Mouse (Mus musculus) stomach, embryonic 14.5 days (tissue): Measurements from ENCODE around the gene Dgkb. TPM values are rescaled to one million over a fixed set of nuclear protein-coding genes. Genes with fewer than 3 reads are reported as not detected.

Experiments used
- ATAC-seq: fragments of 200-750 bp; cut with Nextera tagmentation; 2 replicates; pipeline ENCODE4 v1.8.0; 2017; ENCODE audit warnings: low read depth, moderate TSS enrichment; ENCODE audit not compliant: insufficient number of reproducible peaks, insufficient read depth, low FRiP score
- H3K27ac ChIP-seq: fragments of 300-500 bp; sonication (generic); 2 replicates; pipeline ENCODE4 v1.5.1; 2014; ENCODE audit warnings: mild to moderate bottlenecking, low read length, moderate library complexity, mixed read lengths
- H3K27me3 ChIP-seq: fragments of 300-500 bp; sonication (generic); 2 replicates; pipeline ENCODE4 v1.6.1; 2014; ENCODE audit warnings: low read length, control low read depth, mixed read lengths; ENCODE audit not compliant: control insufficient read depth, insufficient read depth
- H3K36me3 ChIP-seq: fragments of 300-500 bp; sonication (generic); 2 replicates; pipeline ENCODE4 v1.6.1; 2014; ENCODE audit warnings: mild to moderate bottlenecking, control low read depth, low read length, moderate library complexity, mixed read lengths; ENCODE audit not compliant: control insufficient read depth, insufficient read depth
- H3K4me1 ChIP-seq: fragments of 300-500 bp; sonication (generic); 2 replicates; pipeline ENCODE4 v1.6.1; 2014; ENCODE audit warnings: low read length, control low read depth, mixed read lengths; ENCODE audit not compliant: control insufficient read depth, insufficient read depth
- H3K4me2 ChIP-seq: fragments of 300-500 bp; sonication (generic); replicated peaks from 2 replicates; pipeline ENCODE4 v1.6.1; 2014; ENCODE audit warnings: low read depth, low read length, control low read depth
- H3K4me3 ChIP-seq: fragments of 300-500 bp; sonication (generic); 2 replicates; pipeline ENCODE4 v1.5.1; 2014; ENCODE audit warnings: low read depth, low read length, control low read depth
- H3K9ac ChIP-seq: fragments of 300-500 bp; sonication (generic); replicated peaks from 2 replicates; pipeline ENCODE4 v1.6.1; 2014; ENCODE audit warnings: low read depth, mild to moderate bottlenecking, control low read depth, low read length, moderate library complexity, mixed read lengths
- H3K9me3 ChIP-seq: fragments of 300-500 bp; sonication (generic); 2 replicates; pipeline ENCODE4 v1.6.1; 2016; ENCODE audit warnings: low read depth, low read length, control low read depth; ENCODE audit not compliant: control insufficient read depth
- WGBS: fragments of 180-500 bp; shearing (Covaris S2); extraction: QIAGEN DNeasy Blood & Tissue Kit; methylation state at CpG from one replicate; pipeline ENCODE4 v1.1.7; 2014; 5-methylcytosine and 5-hydroxymethylcytosine counted together
- polyA plus RNA-seq: library from polyadenylated mRNA; unstranded; fragments of >200 nt; fragmentation: Nextera tagmentation; extraction: Ambion mirVana; gene quantifications from 2 replicates; pipeline ENCODE4 v1.2.1, GENCODE M21; 2014

The Dgkb gene
- polyA plus RNA-seq, 1 experiment from 2014 or later = 1.6 TPM

DNA sequence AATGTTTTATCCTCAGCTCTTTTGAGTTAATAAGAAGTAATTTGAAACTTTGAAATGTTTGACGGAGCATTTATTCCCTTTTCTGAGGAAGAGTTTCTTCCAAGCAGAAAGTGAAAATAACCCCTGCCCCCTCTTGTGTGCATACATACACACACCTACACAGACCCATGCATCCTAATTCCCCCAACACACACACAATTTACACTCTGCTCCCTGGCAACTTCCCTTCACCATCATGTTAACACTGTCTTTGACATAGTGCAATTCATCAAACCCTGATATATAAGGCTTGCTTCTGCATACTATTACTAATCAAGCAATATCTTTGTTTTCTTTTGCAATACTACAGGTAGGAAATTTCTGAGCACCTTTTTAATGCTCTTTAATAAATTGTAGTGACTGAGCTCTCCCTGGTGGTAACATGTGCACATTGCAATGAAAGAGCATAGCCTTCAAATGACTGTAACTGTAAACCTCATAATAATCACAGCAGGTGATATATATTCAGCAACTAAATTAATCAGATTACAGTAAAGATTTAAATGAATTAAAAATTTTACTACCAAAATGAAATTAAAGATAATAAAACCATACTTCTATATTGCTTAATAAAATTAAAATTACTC is 297.6 kb downstream of the Dgkb start:
- H3K4me1 ChIP-seq = no peaks in the 10 kb centered on the region
- no peak overlapping the region for H3K4me2 ChIP-seq
- no peak overlapping the region for H3K4me3 ChIP-seq
- H3K9ac ChIP-seq = no peak overlapping the region
- no peaks in the 10 kb centered on the region for H3K36me3 ChIP-seq
- H3K27me3 ChIP-seq = no peaks in the 10 kb centered on the region
- no peak for ATAC-seq
- no peaks in the 10 kb centered on the region for H3K9me3 ChIP-seq
- H3K27ac ChIP-seq = no peak overlapping the region
- WGBS = 65% methylated on average over 1 of the region's 1 CpGs

DNA sequence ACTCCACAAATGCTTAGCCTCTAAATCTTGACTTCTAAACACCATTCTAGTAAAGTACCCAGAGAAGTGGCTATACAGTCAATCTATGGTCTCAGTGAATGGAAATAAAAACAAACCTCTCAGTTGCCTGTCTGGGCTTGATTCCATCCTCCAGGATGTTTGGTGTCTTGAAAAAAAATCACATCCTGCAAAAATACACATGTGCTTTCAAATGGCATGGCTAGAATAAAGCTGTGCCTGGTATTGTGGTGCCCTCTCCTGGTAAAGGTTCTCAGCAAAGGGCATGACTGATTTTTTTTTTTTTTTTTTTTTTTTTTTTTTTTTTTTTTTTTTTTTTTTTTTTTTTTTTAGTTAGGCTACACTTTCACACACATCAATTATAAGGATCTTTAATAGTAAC is 306.0 kb downstream of the Dgkb start:
- H3K27ac ChIP-seq = no peak overlapping the region
- ATAC-seq = no peak
- H3K4me1 ChIP-seq = no peaks in the 10 kb centered on the region
- no peaks in the 10 kb centered on the region for H3K36me3 ChIP-seq
- H3K9ac ChIP-seq = no peak overlapping the region
- H3K9me3 ChIP-seq = no peaks in the 10 kb centered on the region
- H3K4me3 ChIP-seq = no peak overlapping the region
- H3K27me3 ChIP-seq = no peaks in the 10 kb centered on the region
- H3K4me2 ChIP-seq = no peak overlapping the region

DNA sequence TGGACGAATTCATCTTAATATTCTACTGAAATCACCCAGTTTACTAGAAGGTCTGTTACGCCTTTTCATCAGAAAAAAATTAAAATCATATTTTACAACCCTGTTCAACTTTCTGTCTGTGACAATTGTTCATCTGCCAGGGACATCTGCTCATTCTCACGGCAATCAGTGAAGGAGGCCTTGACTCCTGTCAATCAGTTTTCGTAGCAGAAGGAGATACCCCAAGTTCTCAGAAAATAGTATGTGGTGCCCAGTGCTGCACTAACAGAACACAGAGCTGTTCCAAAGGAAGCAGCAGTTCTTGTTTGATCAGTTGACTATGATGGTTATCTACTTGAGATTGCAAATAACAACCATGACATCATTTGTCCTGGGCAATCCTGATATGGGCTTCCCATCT is 307.8 kb downstream of the Dgkb start:
- whole genome bisulfite sequencing = 80% methylated on average over 4 of the region's 4 CpGs
- Histone ChIP-seq H3K27ac (no peak overlapping the region), H3K27me3 (no peaks in the 10 kb centered on the region), H3K4me1 (no peaks in the 10 kb centered on the region), H3K4me2 (no peak overlapping the region), H3K36me3 (no peaks in the 10 kb centered on the region), H3K4me3 (no peak overlapping the region), H3K9me3 (no peaks in the 10 kb centered on the region), H3K9ac (no peak overlapping the region)
- ATAC-seq = no peak

GRCm38 (mm10) chr12:38130209-38130915 is 312.8 kb downstream of the Dgkb start:
- Histone ChIP-seq H3K4me1 (no peaks in the 10 kb centered on the region), H3K4me3 (no peak overlapping the region), H3K9ac (no peak overlapping the region), H3K36me3 (no peaks in the 10 kb centered on the region), H3K9me3 (no peaks in the 10 kb centered on the region), H3K27me3 (no peaks in the 10 kb centered on the region), H3K4me2 (no peak overlapping the region), H3K27ac (no peak overlapping the region)
- ATAC-seq = no peak
- WGBS = 60% methylated on average over 9 of the region's 9 CpGs

DNA sequence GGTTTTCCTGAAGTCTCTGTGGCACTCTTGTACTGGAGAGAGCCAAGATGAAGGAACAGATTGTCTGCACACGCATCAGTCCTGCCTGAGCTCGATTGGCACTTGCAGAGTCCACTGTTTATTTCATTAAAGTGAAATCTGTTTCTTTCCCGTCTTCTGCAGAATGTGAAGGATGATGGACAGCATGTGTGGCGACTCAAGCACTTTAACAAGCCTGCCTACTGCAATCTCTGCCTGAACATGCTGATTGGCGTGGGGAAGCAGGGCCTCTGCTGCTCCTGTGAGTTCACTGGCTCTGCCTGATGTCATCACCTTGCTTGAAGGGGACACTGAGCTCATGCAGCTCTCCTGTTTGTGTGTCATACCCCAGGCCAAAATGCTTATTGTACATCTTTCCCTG is 318.9 kb downstream of the Dgkb start:
- WGBS = 42% methylated on average over 5 of the region's 5 CpGs
- H3K27me3 ChIP-seq = no peaks in the 10 kb centered on the region
- H3K9ac ChIP-seq = no peak overlapping the region
- no peaks in the 10 kb centered on the region for H3K36me3 ChIP-seq
- H3K4me3 ChIP-seq = no peak overlapping the region
- H3K9me3 ChIP-seq = no peaks in the 10 kb centered on the region
- H3K4me2 ChIP-seq = no peak overlapping the region
- no peaks in the 10 kb centered on the region for H3K4me1 ChIP-seq
- H3K27ac ChIP-seq = no peak overlapping the region
- ATAC-seq = no peak

DNA sequence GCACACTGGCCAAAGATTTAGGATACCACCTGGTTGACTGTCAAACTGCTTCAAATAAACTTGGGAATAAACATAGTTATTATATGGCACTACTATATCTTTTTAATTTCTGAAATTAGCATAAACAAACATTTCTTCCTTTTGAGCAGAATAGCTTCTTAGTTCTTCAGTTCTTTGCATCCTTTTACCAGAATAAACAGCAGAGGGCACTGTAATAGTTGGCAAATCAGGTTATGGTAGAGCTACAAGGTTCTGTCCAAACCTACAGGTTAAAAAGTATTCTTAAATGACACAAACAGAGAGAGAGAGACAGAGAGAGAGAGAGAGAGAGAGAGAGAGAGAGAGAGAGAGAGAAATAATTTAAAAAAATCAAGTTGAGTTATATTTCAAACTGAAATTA is 322.5 kb downstream of the Dgkb start:
- no peak for ATAC-seq
- Histone ChIP-seq H3K9me3 (no peaks in the 10 kb centered on the region), H3K27me3 (no peaks in the 10 kb centered on the region)

DNA sequence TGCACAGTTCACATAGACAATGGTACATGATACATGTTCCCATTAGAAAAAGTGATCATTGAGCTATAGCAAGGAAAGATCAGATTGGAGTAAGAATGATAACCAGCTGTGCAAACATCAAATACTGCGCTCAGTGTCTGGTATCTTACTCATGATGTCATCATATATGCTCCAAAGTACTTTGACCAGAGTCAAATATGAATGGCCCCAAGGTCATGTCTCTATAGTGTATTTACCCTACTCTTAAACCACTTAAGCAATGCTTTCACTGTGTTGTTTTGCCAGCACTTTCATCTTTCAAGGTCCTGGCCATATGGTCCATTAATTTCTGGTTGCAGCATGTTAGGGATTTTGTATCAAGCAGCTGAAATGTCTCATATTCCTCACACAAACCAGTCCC is 415.1 kb downstream of the Dgkb start:
- WGBS = 55% methylated on average over 1 of the region's 1 CpGs
- no peaks in the 10 kb centered on the region for H3K36me3 ChIP-seq
- peak; percentile 76; the same call in 1 of the 2 replicates for ATAC-seq

More for the DNA sequence above, 322.5 kb downstream of the Dgkb start:
- Histone ChIP-seq H3K4me1 (no peaks in the 10 kb centered on the region), H3K4me3 (no peak overlapping the region), H3K36me3 (no peaks in the 10 kb centered on the region), H3K9ac (no peak overlapping the region), H3K4me2 (no peak overlapping the region), H3K27ac (no peak overlapping the region)

GRCm38 (mm10) chr12:38268856-38269255 is 451.3 kb downstream of the Dgkb start:
- Histone ChIP-seq H3K9me3 (no peaks in the 10 kb centered on the region), H3K27me3 (no peaks in the 10 kb centered on the region), H3K9ac (no peak overlapping the region), H3K36me3 (no peaks in the 10 kb centered on the region), H3K4me1 (no peaks in the 10 kb centered on the region), H3K27ac (no peak overlapping the region), H3K4me3 (no peak overlapping the region), H3K4me2 (no peak overlapping the region)
- ATAC-seq = no peak

More for the DNA sequence above, 415.1 kb downstream of the Dgkb start:
- no peak overlapping the region for H3K4me3 ChIP-seq
- no peak overlapping the region for H3K4me2 ChIP-seq
- no peaks in the 10 kb centered on the region for H3K27me3 ChIP-seq
- no peaks in the 10 kb centered on the region for H3K9me3 ChIP-seq
- no peaks in the 10 kb centered on the region for H3K4me1 ChIP-seq
- H3K27ac ChIP-seq = no peak overlapping the region
- H3K9ac ChIP-seq = no peak overlapping the region

- WGBS = 92% methylated on average over 1 of the region's 1 CpGs
- H3K27me3 ChIP-seq = no peaks in the 10 kb centered on the region
- H3K36me3 ChIP-seq = no peaks in the 10 kb centered on the region
- no peak overlapping the region for H3K4me2 ChIP-seq
- no peak overlapping the region for H3K27ac ChIP-seq
- no peak overlapping the region for H3K9ac ChIP-seq
- ATAC-seq = no peak
- no peaks in the 10 kb centered on the region for H3K9me3 ChIP-seq
- no peaks in the 10 kb centered on the region for H3K4me1 ChIP-seq
- no peak overlapping the region for H3K4me3 ChIP-seq
These were observed 484.0 kb downstream of the Dgkb start for GRCm38 (mm10) chr12:38301497-38301896.
